Mouse (Mus musculus) neutrophil, adult 65 days (primary cell): ENCODE measurements around the gene Commd9. TPM values are rescaled to one million over a fixed set of nuclear protein-coding genes. Genes with fewer than 3 reads are reported as not detected.

Experiments used
- total RNA-seq: library from RNA; stranded (reverse); gene quantifications from 2 replicates; pipeline ENCODE4 v1.2.4, GENCODE M21; 2023

Commd9 gene
- 18.1 and 19.5 TPM in 2 replicates for total RNA-seq

GRCm38 (mm10) chr2:101885768-101886438, at the start of gene Commd9:
Gene Commd9, plus strand, starts transcription at chr2:101886247.

GRCm38 (mm10) chr2:101882998-101883397, 3.0 kb upstream of the Commd9 start, which contains the start of gene Prr5l:
Gene Prr5l, minus strand, starts transcription at chr2:101883027.

Other genes with a start within 250 kb of the Commd9 start
- gene Rag1, start 236.7 kb upstream of the Commd9 start, total RNA-seq, result 0.38 and 0.93 TPM in 2 replicates
- gene B230118H07Rik, start 236.7 kb upstream of the Commd9 start, total RNA-seq, result 3.6 and 10.2 TPM in 2 replicates
- 25.9 and 29.0 TPM in 2 replicates for gene Traf6, start 207.8 kb upstream of the Commd9 start, total RNA-seq
- 9.0 and 9.4 TPM in 2 replicates for gene Prr5l, start 3.2 kb upstream of the Commd9 start, total RNA-seq